Mouse (Mus musculus) heart, postnatal 0 days (tissue): ENCODE data around the gene Dnah7a.

Source experiments
- CTCF ChIP-seq: IDR thresholded peaks from 2 replicates; pipeline ENCODE4 v1.5.1; 2016; ENCODE audit warnings: antibody characterized with exemption, control low read depth, low read depth
- EP300 ChIP-seq: IDR thresholded peaks from 2 replicates; pipeline ENCODE4 v1.6.1; 2016; ENCODE audit warnings: antibody characterized with exemption, low read depth

DNA sequence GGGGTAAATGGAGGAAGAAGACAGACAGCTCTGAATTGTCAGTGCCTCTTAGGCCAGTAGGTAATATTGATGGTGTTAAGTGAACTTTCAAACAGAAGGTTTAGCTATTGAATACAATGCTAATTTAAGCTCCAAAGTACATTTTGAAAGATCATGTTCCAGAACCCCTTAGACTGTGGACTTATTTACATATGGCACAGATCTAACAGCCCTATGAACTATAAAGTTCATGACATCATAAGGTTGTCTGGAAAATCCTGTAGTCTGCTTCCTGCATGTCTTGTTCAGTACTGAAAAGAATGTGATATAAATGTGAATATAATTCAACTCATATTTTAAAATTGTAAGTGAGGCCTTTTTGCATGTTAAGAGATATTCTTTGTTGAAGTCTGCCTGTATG, 347.6 kb downstream of the Dnah7a start:
- TF ChIP-seq CTCF (no peak), EP300 (no peak)
